Mouse (Mus musculus) myocyte (in vitro differentiated cells): ENCODE measurements at regions not wholly inside any gene's neighbourhood (a gene's known extent, or its start where the extent isn't known, plus 50 kb on each side); places are given as distances from the start of the nearest gene placed in this dataset.

Source experiments
- H3K27me3 ChIP-seq: one replicate; pipeline ENCODE4 v1.6.1; 2011; ENCODE audit not compliant: control insufficient read depth, insufficient read depth, insufficient read length
- H3K36me3 ChIP-seq: one replicate; pipeline ENCODE4 v1.6.1; 2011; ENCODE audit not compliant: control insufficient read depth, insufficient read depth
- H3K4me2 ChIP-seq: one replicate; pipeline ENCODE4 v1.6.1; 2011; ENCODE audit warnings: low read depth, control low read depth
- H3K4me3 ChIP-seq: one replicate; pipeline ENCODE4 v1.5.1; 2011; ENCODE audit warnings: mild to moderate bottlenecking, control low read depth, moderate library complexity
- H3K79me2 ChIP-seq: one replicate; pipeline ENCODE4 v1.6.1; 2011; ENCODE audit not compliant: control insufficient read depth, insufficient read depth
- H3ac ChIP-seq: one replicate; pipeline ENCODE4 v1.6.1; 2011; ENCODE audit not compliant: control insufficient read depth, insufficient read length
- CEBPB ChIP-seq: IDR thresholded peaks from 2 replicates; pipeline ENCODE4 v1.6.1; 2011; ENCODE audit warnings: mild to moderate bottlenecking, moderate library complexity; ENCODE audit not compliant: poor library complexity, insufficient read depth, severe bottlenecking
- E2F4 ChIP-seq: IDR thresholded peaks from one replicate; pipeline ENCODE4 v1.6.1; 2011; ENCODE audit warnings: mild to moderate bottlenecking, control low read depth, moderate library complexity; ENCODE audit not compliant: insufficient read depth
- MAX ChIP-seq: IDR thresholded peaks from one replicate; pipeline ENCODE4 v1.6.1; 2011; ENCODE audit warnings: low read depth, mild to moderate bottlenecking, control low read depth
- MYOD1 ChIP-seq, 3 experiments: IDR thresholded peaks; one replicate each; pipeline ENCODE4 v1.6.1; 2011; ENCODE audit warnings: control low read depth in 2 of 3, low read depth in 2 of 3, mild to moderate bottlenecking in 2 of 3, moderate library complexity in 1 of 3; ENCODE audit not compliant: insufficient read length in 2 of 3, control insufficient read depth in 1 of 3
- MYOG ChIP-seq, 3 experiments: IDR thresholded peaks; one replicate each; pipeline ENCODE4 v1.6.1; 2011; ENCODE audit warnings: control low read depth in 2 of 3, low read depth in 2 of 3, mild to moderate bottlenecking in 2 of 3; ENCODE audit not compliant: insufficient read length in 2 of 3, control insufficient read depth in 1 of 3, insufficient read depth in 1 of 3
- POLR2A ChIP-seq: IDR thresholded peaks from one replicate; pipeline ENCODE4 v1.6.1; 2011; ENCODE audit warnings: low read depth, mild to moderate bottlenecking, control low read depth, moderate library complexity; ENCODE audit not compliant: insufficient read length
- POLR2AphosphoS2 ChIP-seq: IDR thresholded peaks from one replicate; pipeline ENCODE4 v1.6.1; 2011; ENCODE audit warnings: low read depth, control low read depth; ENCODE audit not compliant: insufficient read length
- REST ChIP-seq: IDR thresholded peaks from one replicate; pipeline ENCODE4 v1.6.1; 2011; ENCODE audit warnings: mild to moderate bottlenecking, control low read depth, moderate library complexity; ENCODE audit not compliant: insufficient read depth, insufficient read length
- SRF ChIP-seq: IDR thresholded peaks from one replicate; pipeline ENCODE4 v1.6.1; 2011; ENCODE audit warnings: low read depth; ENCODE audit not compliant: control insufficient read depth, insufficient read length
- TCF12 ChIP-seq: IDR thresholded peaks from one replicate; pipeline ENCODE4 v1.6.1; 2011; ENCODE audit warnings: mild to moderate bottlenecking, control low read depth; ENCODE audit not compliant: poor library complexity, insufficient read depth, severe bottlenecking
- TCF3 ChIP-seq: IDR thresholded peaks from one replicate; pipeline ENCODE4 v1.6.1; 2011; ENCODE audit warnings: low read depth, control low read depth; ENCODE audit not compliant: insufficient read length
- USF1 ChIP-seq: IDR thresholded peaks from one replicate; pipeline ENCODE4 v1.6.1; 2011; ENCODE audit warnings: low read depth, mild to moderate bottlenecking, control low read depth, moderate library complexity

GRCm38 (mm10) chr7:70698986-70699385, 332.5 kb upstream of the Nr2f2 start:
- no peaks in the 10 kb centered on the region for H3K27me3 ChIP-seq
- H3ac ChIP-seq: no peak overlapping the region
- no peaks in the 10 kb centered on the region for H3K36me3 ChIP-seq
- H3K4me3 ChIP-seq: no peak overlapping the region
- TF ChIP-seq MYOG (IDR thresholded peaks at IDR 0.05; ENCODE audit: control insufficient read depth in 1 of 3, insufficient read depth in 1 of 3, insufficient read length in 2 of 3, low read depth in 2 of 3) (no peak), TCF12 (no peak), MYOD1 (IDR thresholded peaks at IDR 0.05; ENCODE audit: control insufficient read depth in 1 of 3, insufficient read length in 2 of 3, low read depth in 2 of 3) (no peak), POLR2AphosphoS2 (no peak), POLR2A (no peak), CEBPB (no peak), TCF3 (no peak)
- H3K4me2 ChIP-seq: no peak overlapping the region
- H3K79me2 ChIP-seq: no peaks in the 10 kb centered on the region

GRCm38 (mm10) chr7:70692160-70692559, 325.6 kb upstream of the Nr2f2 start:
- H3K79me2 ChIP-seq: no peaks in the 10 kb centered on the region
- TF ChIP-seq MAX (no peak), REST (no peak), E2F4 (no peak), MYOG (IDR thresholded peaks at IDR 0.05; ENCODE audit: control insufficient read depth in 1 of 3, insufficient read depth in 1 of 3, insufficient read length in 2 of 3, low read depth in 2 of 3) (no peak), USF1 (no peak), CEBPB (no peak), POLR2A (no peak), TCF3 (no peak), MYOD1 (IDR thresholded peaks at IDR 0.05; ENCODE audit: control insufficient read depth in 1 of 3, insufficient read length in 2 of 3, low read depth in 2 of 3) (no peak), SRF (no peak), TCF12 (no peak), POLR2AphosphoS2 (no peak)

DNA sequence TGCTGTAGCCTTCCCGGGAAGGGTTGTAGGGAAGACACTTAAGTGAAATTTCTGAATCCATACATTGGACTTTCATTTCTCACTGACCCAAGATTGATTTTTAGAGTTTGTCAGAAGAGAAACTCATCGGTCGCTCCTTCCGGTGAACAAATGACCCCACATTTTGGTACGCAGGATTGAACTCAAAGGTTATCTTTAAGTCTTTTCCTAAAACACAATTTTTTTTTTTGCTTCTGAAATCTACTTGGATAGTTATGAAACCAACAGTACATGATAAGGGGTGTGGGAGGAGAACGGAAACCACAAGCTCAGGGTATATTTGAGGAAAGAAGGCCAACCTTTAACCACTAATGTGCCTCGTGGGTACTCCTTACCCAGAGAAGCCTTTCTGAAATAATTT, 324.3 kb upstream of the Nr2f2 start:
- Histone ChIP-seq H3K36me3 (no peaks in the 10 kb centered on the region), H3K4me2 (no peak overlapping the region), H3K27me3 (no peaks in the 10 kb centered on the region), H3K79me2 (no peaks in the 10 kb centered on the region), H3ac (no peak overlapping the region), H3K4me3 (no peak overlapping the region)
- TF ChIP-seq TCF12 (no peak), REST (no peak), POLR2AphosphoS2 (no peak)

More at GRCm38 (mm10) chr7:70692160-70692559, 325.6 kb upstream of the Nr2f2 start:
- Histone ChIP-seq H3K27me3 (no peaks in the 10 kb centered on the region), H3ac (no peak overlapping the region), H3K4me3 (no peak overlapping the region), H3K4me2 (no peak overlapping the region), H3K36me3 (no peaks in the 10 kb centered on the region)

- Histone ChIP-seq H3K27me3 (no peaks in the 10 kb centered on the region), H3K4me3 (no peak overlapping the region), H3K36me3 (no peaks in the 10 kb centered on the region), H3ac (no peak overlapping the region), H3K4me2 (no peak overlapping the region), H3K79me2 (no peaks in the 10 kb centered on the region)
- TF ChIP-seq REST (no peak), MYOD1 (IDR thresholded peaks at IDR 0.05; ENCODE audit: control insufficient read depth in 1 of 3, insufficient read length in 2 of 3, low read depth in 2 of 3) (no peak), TCF3 (no peak), MYOG (IDR thresholded peaks at IDR 0.05; ENCODE audit: control insufficient read depth in 1 of 3, insufficient read depth in 1 of 3, insufficient read length in 2 of 3, low read depth in 2 of 3) (no peak), E2F4 (no peak), SRF (no peak), USF1 (no peak), TCF12 (no peak), MAX (no peak), CEBPB (no peak), POLR2A (no peak), POLR2AphosphoS2 (no peak)
Observed at GRCm38 (mm10) chr7:70669065-70669464, 302.5 kb upstream of the Nr2f2 start.

DNA sequence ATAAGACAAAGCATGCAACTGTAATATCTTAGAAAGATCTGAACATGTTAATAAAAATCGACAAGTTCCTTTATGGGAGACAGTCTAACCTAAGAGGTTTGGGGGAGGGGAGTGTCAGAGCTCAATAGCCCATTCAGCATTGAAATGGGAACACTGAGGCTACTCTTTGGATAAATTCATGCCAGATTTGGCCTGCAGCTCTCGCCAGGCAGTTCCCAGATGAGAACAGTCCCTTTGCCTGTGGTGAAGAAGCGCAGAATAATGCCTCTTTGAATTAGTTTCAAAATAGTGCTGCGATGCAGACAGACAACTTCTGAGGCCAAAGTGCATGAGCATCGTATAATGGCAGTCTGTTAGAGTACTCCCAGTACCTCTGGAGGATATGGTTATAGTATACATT, 293.6 kb upstream of the Nr2f2 start:
- no peaks in the 10 kb centered on the region for H3K27me3 ChIP-seq
- no peaks in the 10 kb centered on the region for H3K36me3 ChIP-seq
- no peak for TF ChIP-seq CEBPB
- no peak for TF ChIP-seq MYOD1 (IDR thresholded peaks at IDR 0.05; ENCODE audit: control insufficient read depth in 1 of 3, insufficient read length in 2 of 3, low read depth in 2 of 3)
- no peak for TF ChIP-seq TCF3
- no peak for TF ChIP-seq TCF12
- no peak for TF ChIP-seq USF1
- no peak for TF ChIP-seq REST
- no peak for TF ChIP-seq SRF
- TF ChIP-seq MAX: no peak
- TF ChIP-seq MYOG (IDR thresholded peaks at IDR 0.05; ENCODE audit: control insufficient read depth in 1 of 3, insufficient read depth in 1 of 3, insufficient read length in 2 of 3, low read depth in 2 of 3): no peak
- TF ChIP-seq POLR2AphosphoS2: no peak
- no peak overlapping the region for H3K4me2 ChIP-seq
- no peak overlapping the region for H3K4me3 ChIP-seq
- no peaks in the 10 kb centered on the region for H3K79me2 ChIP-seq
- no peak overlapping the region for H3ac ChIP-seq
